Comparison of ENCODE assay signal across 23 mouse cellular contexts in the genomic region with DNA sequence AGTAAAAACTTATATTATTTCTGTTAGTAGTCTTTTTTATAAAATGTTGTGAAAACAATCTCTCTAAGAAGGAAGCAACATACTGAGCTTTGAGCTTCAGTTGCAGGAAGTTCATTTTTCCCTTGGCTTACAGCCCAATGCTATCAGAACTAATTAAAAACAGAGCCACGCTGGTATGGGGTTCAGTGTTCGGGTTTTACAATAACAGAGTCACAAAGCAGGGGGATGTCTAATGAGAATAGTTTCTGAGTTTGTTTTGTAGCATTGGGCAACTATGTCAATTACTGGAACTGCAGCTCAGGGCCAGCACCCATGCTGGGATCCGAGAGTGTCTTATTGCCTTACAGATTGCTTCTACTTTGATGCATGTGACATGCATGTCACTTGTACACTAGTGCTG.
DNase-seq lines count a peak whose midpoint lies in the region; ATAC-seq and TF ChIP-seq lines count a peak whose summit lies in the region.
"Had no signal": no experiment of that assay in that cellular context is flagged by ENCODE, and none has a peak within 500 bp of the region (broad histone marks: within the 10 kb centered on the region; RNA-seq: fewer than 3 reads in every experiment).

No protein-coding gene starts in this region.

- no peak overlapping the region for H3K27ac ChIP-seq in forebrain, embryonic 12.5 days
- no peak overlapping the region for H3K27ac ChIP-seq in forebrain, embryonic 13.5 days
- H3K27ac ChIP-seq in midbrain, embryonic 14.5 days (replicated peaks; ENCODE audit: low read depth, low read length): no peak overlapping the region
- H3K27ac ChIP-seq in midbrain, embryonic 13.5 days: no peak overlapping the region
- no peak overlapping the region for H3K27ac ChIP-seq in hindbrain, postnatal 0 days
- H3K27ac ChIP-seq: forebrain, embryonic 15.5 days; gastrocnemius, adult 2 months; liver, embryonic 13.5 days; lung, embryonic 15.5 days; macrophage; midbrain, embryonic 15.5 days had no signal

- no peak overlapping the region for H3K4me2 ChIP-seq in forebrain, embryonic 12.5 days
- H3K4me2 ChIP-seq in forebrain, embryonic 13.5 days: no peak overlapping the region
- H3K4me2 ChIP-seq in midbrain, embryonic 14.5 days (ENCODE audit: low read length): no peak overlapping the region
- H3K4me2 ChIP-seq in midbrain, embryonic 13.5 days (replicated peaks): no peak overlapping the region
- H3K4me2 ChIP-seq in hindbrain, postnatal 0 days (ENCODE audit: low read depth, low read length): no peak overlapping the region
- H3K4me2 ChIP-seq: forebrain, embryonic 15.5 days; heart, embryonic 12.5 days; liver, embryonic 13.5 days; lung, embryonic 15.5 days; midbrain, embryonic 15.5 days had no signal

- no peak overlapping the region for H3K4me3 ChIP-seq in forebrain, embryonic 12.5 days (replicated peaks)
- H3K4me3 ChIP-seq in forebrain, embryonic 13.5 days: no peak overlapping the region
- no peak overlapping the region for H3K4me3 ChIP-seq in midbrain, embryonic 14.5 days (replicated peaks; ENCODE audit: low read depth, low read length)
- H3K4me3 ChIP-seq in midbrain, embryonic 13.5 days (replicated peaks): no peak overlapping the region
- H3K4me3 ChIP-seq in hindbrain, postnatal 0 days (ENCODE audit: low read length): no peak overlapping the region
- H3K4me3 ChIP-seq: forebrain, embryonic 15.5 days; gastrocnemius, adult 2 months; heart, embryonic 12.5 days; liver, embryonic 13.5 days; lung, embryonic 15.5 days; midbrain, embryonic 15.5 days had no signal

- no peaks in the 10 kb centered on the region for H3K4me1 ChIP-seq in forebrain, embryonic 12.5 days
- no peaks in the 10 kb centered on the region for H3K4me1 ChIP-seq in forebrain, embryonic 13.5 days
- H3K4me1 ChIP-seq in midbrain, embryonic 14.5 days (ENCODE audit: control insufficient read depth, insufficient read depth, low read length): no peaks in the 10 kb centered on the region
- no peaks in the 10 kb centered on the region for H3K4me1 ChIP-seq in midbrain, embryonic 13.5 days (replicated peaks)
- H3K4me1 ChIP-seq in hindbrain, postnatal 0 days (ENCODE audit: insufficient read depth, low read length): no peaks in the 10 kb centered on the region
- H3K4me1 ChIP-seq: forebrain, embryonic 15.5 days; heart, embryonic 12.5 days; liver, embryonic 13.5 days; lung, embryonic 15.5 days; midbrain, embryonic 15.5 days had no signal

- no peaks in the 10 kb centered on the region for H3K36me3 ChIP-seq in forebrain, embryonic 12.5 days (replicated peaks)
- H3K36me3 ChIP-seq in forebrain, embryonic 13.5 days (ENCODE audit: poor library complexity, severe bottlenecking): no peaks in the 10 kb centered on the region
- H3K36me3 ChIP-seq in midbrain, embryonic 14.5 days (ENCODE audit: control insufficient read depth, insufficient read depth, low read length): no peaks in the 10 kb centered on the region
- no peaks in the 10 kb centered on the region for H3K36me3 ChIP-seq in midbrain, embryonic 13.5 days
- no peaks in the 10 kb centered on the region for H3K36me3 ChIP-seq in hindbrain, postnatal 0 days (ENCODE audit: insufficient read depth, low read length)
- H3K36me3 ChIP-seq: forebrain, embryonic 15.5 days; heart, embryonic 12.5 days; liver, embryonic 13.5 days; lung, embryonic 15.5 days; midbrain, embryonic 15.5 days had no signal

- 44% methylated on average over 3 of the region's 3 CpGs for WGBS in forebrain, embryonic 12.5 days
- WGBS in forebrain, embryonic 13.5 days: 35% methylated on average over 3 of the region's 3 CpGs
- 65% methylated on average over 3 of the region's 3 CpGs for WGBS in midbrain, embryonic 14.5 days
- WGBS in midbrain, embryonic 13.5 days: 64% methylated on average over 3 of the region's 3 CpGs
- WGBS in hindbrain, postnatal 0 days: 24% methylated on average over 3 of the region's 3 CpGs

- peak; percentile 27; the same call in 1 of the 2 replicates for ATAC-seq in forebrain, embryonic 12.5 days (ENCODE audit: low FRiP score)
- ATAC-seq in forebrain, embryonic 13.5 days: no peak
- ATAC-seq in midbrain, embryonic 14.5 days (ENCODE audit: low FRiP score, low TSS enrichment): no peak
- no peak for ATAC-seq in midbrain, embryonic 13.5 days
- ATAC-seq in hindbrain, postnatal 0 days: peak; percentile 43; the same call in 1 of the 2 replicates
- ATAC-seq: activated CD4-positive, CD25-positive, alpha-beta regulatory T cell, adult 4 months; forebrain, embryonic 15.5 days; midbrain, embryonic 15.5 days; Patski had no signal

- no peaks in the 10 kb centered on the region for H3K9me3 ChIP-seq in forebrain, embryonic 12.5 days
- H3K9me3 ChIP-seq in forebrain, embryonic 13.5 days (replicated peaks): no peaks in the 10 kb centered on the region
- no peaks in the 10 kb centered on the region for H3K9me3 ChIP-seq in midbrain, embryonic 14.5 days (ENCODE audit: control insufficient read depth, low read length)
- no peaks in the 10 kb centered on the region for H3K9me3 ChIP-seq in midbrain, embryonic 13.5 days
- H3K9me3 ChIP-seq in hindbrain, postnatal 0 days (ENCODE audit: low read length): no peaks in the 10 kb centered on the region
- H3K9me3 ChIP-seq: forebrain, embryonic 15.5 days; heart, embryonic 12.5 days; liver, embryonic 13.5 days; lung, embryonic 15.5 days; midbrain, embryonic 15.5 days had no signal

- no peaks in the 10 kb centered on the region for H3K27me3 ChIP-seq in forebrain, embryonic 12.5 days
- no peaks in the 10 kb centered on the region for H3K27me3 ChIP-seq in forebrain, embryonic 13.5 days
- H3K27me3 ChIP-seq in midbrain, embryonic 14.5 days (ENCODE audit: control insufficient read depth, insufficient read depth, low read length): no peaks in the 10 kb centered on the region
- H3K27me3 ChIP-seq in midbrain, embryonic 13.5 days: no peaks in the 10 kb centered on the region
- H3K27me3 ChIP-seq in hindbrain, postnatal 0 days (ENCODE audit: insufficient read depth, low read length): no peaks in the 10 kb centered on the region
- H3K27me3 ChIP-seq: forebrain, embryonic 15.5 days; heart, embryonic 12.5 days; liver, embryonic 13.5 days; lung, embryonic 15.5 days; midbrain, embryonic 15.5 days had no signal

- peak; percentile 0 for DNase-seq in midbrain, embryonic 14.5 days
- DNase-seq in hindbrain, postnatal 0 days (ENCODE audit: low spot score): peak; percentile 7
- no peak for DNase-seq in frontal cortex, adult 2 months (ENCODE audit: extremely low spot score in 1 of 2, low spot score in 1 of 2)
- no peak for DNase-seq in gastrocnemius, adult 18-20 months (ENCODE audit: low spot score)
- DNase-seq: adrenal gland, postnatal 14 days; cerebellum, adult 9-11 months; gastrocnemius, adult 2 months; heart, postnatal 36 days; kidney, adult 18-20 months; kidney, postnatal 14 days; liver, embryonic 13.5 days; spleen, adult 18-20 months; thymus, adult 18-20 months had no signal

- TF ChIP-seq CTCF in hindbrain, postnatal 0 days (IDR thresholded peaks at IDR 0.05; ENCODE audit: low read depth): no peak

- H3K9ac ChIP-seq in forebrain, embryonic 12.5 days: no peak overlapping the region
- H3K9ac ChIP-seq in forebrain, embryonic 13.5 days: no peak overlapping the region
- H3K9ac ChIP-seq in midbrain, embryonic 14.5 days (replicated peaks; ENCODE audit: low read length): no peak overlapping the region
- H3K9ac ChIP-seq in midbrain, embryonic 13.5 days (replicated peaks): no peak overlapping the region
- no peak overlapping the region for H3K9ac ChIP-seq in hindbrain, postnatal 0 days (replicated peaks; ENCODE audit: low read length)
- H3K9ac ChIP-seq: forebrain, embryonic 15.5 days; heart, embryonic 12.5 days; liver, embryonic 13.5 days; lung, embryonic 15.5 days; midbrain, embryonic 15.5 days had no signal

Comparison
In these comparisons a context has a peak if more than half of its experiments do, and no peak if none do; other contexts are left out.
1. ATAC-seq: peak in forebrain, embryonic 12.5 days (single experiment) and hindbrain, postnatal 0 days (single experiment); none in forebrain, embryonic 13.5 days (single experiment), midbrain, embryonic 14.5 days (single experiment) and midbrain, embryonic 13.5 days (single experiment).
2. DNase-seq: peak in midbrain, embryonic 14.5 days (single experiment) and hindbrain, postnatal 0 days (single experiment); none in frontal cortex, adult 2 months (0 of 2) and gastrocnemius, adult 18-20 months (single experiment).